Mouse (Mus musculus): ENCODE measurements around the gene Olfr1298. TPM values are rescaled to one million over a fixed set of nuclear protein-coding genes. Genes with fewer than 3 reads are reported as not detected.

Gene Olfr1298
- polyA plus RNA-seq (2015; fragmentation: Nextera tagmentation; extraction: Ambion mirVana): not detected in 2 replicates

DNA sequence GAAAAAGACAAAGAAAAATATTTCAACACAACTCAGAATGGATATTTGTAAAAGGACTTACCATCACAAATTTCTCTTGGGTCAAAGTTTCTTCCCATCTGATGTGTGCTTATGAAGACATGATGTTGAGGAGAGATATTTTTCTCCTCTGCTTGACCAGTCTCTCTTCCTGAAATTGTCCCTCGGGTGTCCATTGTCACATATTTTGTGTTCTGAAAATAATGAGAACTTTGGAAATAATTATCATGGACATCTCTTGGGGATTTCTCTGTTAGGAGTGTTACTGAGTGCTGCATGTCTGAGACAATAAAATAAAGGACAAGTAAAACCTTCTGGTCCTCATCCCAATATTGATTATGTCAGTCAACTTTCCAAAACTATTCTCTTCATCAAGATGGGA is at the start of gene Olfr1298:
Olfr1298 (minus strand) TSS at position 101 of the 400 bp plus-strand sequence.
- Histone ChIP-seq H3K9me3 (no peaks in the 10 kb centered on the region), H3K4me2 (replicated peaks) (no peak within 1 kb of the TSS), H3K27me3 (replicated peaks) (no peaks in the 10 kb centered on the region), H3K9ac (no peak within 1 kb of the TSS), H3K4me3 (replicated peaks) (no peak within 1 kb of the TSS), H3K36me3 (no peaks in the 10 kb centered on the region), H3K4me1 (replicated peaks) (no peaks in the 10 kb centered on the region), H3K27ac (no peak within 1 kb of the TSS)
- 76% methylated on average over 1 of the region's 1 CpGs for WGBS
- ATAC-seq: no peak

DNA sequence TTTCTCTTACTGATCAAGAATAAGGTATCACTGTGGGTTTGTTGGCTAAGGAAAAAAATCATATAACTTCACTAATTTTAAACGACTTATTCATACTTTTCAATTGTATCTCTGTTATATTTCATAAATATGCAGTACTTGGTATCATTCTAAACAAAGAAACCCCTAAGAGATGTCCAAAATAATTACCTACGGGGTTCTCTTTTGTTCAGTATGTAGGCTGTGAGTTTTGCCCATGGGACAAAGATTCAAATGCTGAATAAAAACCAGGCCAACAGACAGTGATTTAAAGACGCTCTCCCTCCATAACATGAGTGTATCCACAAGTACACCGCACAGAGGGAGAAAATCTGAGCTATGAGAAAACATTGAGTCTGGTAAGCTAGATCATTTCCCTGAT is 12.1 kb upstream of the Olfr1298 start, which contains the start of gene Olfr1299:
Olfr1299 (plus strand) TSS at position 301 of the 400 bp plus-strand sequence.
- H3K27me3 ChIP-seq (replicated peaks): no peaks in the 10 kb centered on the region
- ATAC-seq: no peak
- no peak within 1 kb of the TSS for H3K4me3 ChIP-seq (replicated peaks)
- H3K36me3 ChIP-seq: no peaks in the 10 kb centered on the region
- H3K9me3 ChIP-seq: no peaks in the 10 kb centered on the region
- H3K9ac ChIP-seq: no peak within 1 kb of the TSS
- no peaks in the 10 kb centered on the region for H3K4me1 ChIP-seq (replicated peaks)
- no peak within 1 kb of the TSS for H3K4me2 ChIP-seq (replicated peaks)
- WGBS: 81% methylated on average over 4 of the region's 4 CpGs
- no peak within 1 kb of the TSS for H3K27ac ChIP-seq

DNA sequence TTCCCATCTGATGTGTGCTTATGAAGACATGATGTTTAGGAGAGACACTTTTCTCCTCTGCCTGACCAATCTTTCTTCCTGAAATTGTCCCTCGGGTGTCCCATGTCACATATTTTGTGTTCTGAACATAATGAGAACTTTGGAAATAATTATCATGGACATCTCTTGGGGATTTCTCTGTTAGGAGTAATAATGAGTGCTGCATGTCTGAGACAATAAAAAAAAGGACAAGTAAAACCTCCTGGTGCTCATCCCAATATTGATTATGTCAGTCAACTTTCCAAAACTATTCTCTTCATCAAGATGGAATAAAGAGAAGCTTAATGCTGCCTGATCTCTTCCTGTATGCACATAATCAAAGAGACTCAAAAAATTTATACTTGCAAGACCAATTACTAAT is 22.6 kb downstream of the Olfr1298 start, which contains the start of gene Olfr1297:
Olfr1297 (minus strand) TSS at position 101 of the 400 bp plus-strand sequence.
- no peak within 1 kb of the TSS for H3K4me2 ChIP-seq (replicated peaks)
- no peaks in the 10 kb centered on the region for H3K9me3 ChIP-seq
- no peak within 1 kb of the TSS for H3K9ac ChIP-seq
- WGBS: 76% methylated on average over 1 of the region's 1 CpGs
- no peak within 1 kb of the TSS for H3K4me3 ChIP-seq (replicated peaks)
- no peaks in the 10 kb centered on the region for H3K4me1 ChIP-seq (replicated peaks)
- ATAC-seq: no peak
- H3K27me3 ChIP-seq (replicated peaks): no peaks in the 10 kb centered on the region
- no peak within 1 kb of the TSS for H3K27ac ChIP-seq
- H3K36me3 ChIP-seq: no peaks in the 10 kb centered on the region

Other genes starting within 250 kb of the Olfr1298 start
- not detected in 2 replicates for gene Olfr1286, start 226.1 kb downstream of the Olfr1298 start, polyA plus RNA-seq (2015; fragmentation: Nextera tagmentation; extraction: Ambion mirVana)
- not detected in 2 replicates for gene Olfr1287, start 200.1 kb downstream of the Olfr1298 start, polyA plus RNA-seq (2015; fragmentation: Nextera tagmentation; extraction: Ambion mirVana)
- not detected in 2 replicates for gene Olfr1288, start 175.1 kb downstream of the Olfr1298 start, polyA plus RNA-seq (2015; fragmentation: Nextera tagmentation; extraction: Ambion mirVana)
- gene Olfr1289, start 168.4 kb downstream of the Olfr1298 start, polyA plus RNA-seq (2015; fragmentation: Nextera tagmentation; extraction: Ambion mirVana): not detected in 2 replicates
- not detected in 2 replicates for gene Olfr1290, start 155.4 kb downstream of the Olfr1298 start, polyA plus RNA-seq (2015; fragmentation: Nextera tagmentation; extraction: Ambion mirVana)
- not detected in 2 replicates for gene Olfr1291-ps1, start 152.0 kb downstream of the Olfr1298 start, polyA plus RNA-seq (2015; fragmentation: Nextera tagmentation; extraction: Ambion mirVana)
- gene Olfr1293-ps, start 124.0 kb downstream of the Olfr1298 start, polyA plus RNA-seq (2015; fragmentation: Nextera tagmentation; extraction: Ambion mirVana): not detected in 2 replicates
- gene Olfr1294, start 108.9 kb downstream of the Olfr1298 start, polyA plus RNA-seq (2015; fragmentation: Nextera tagmentation; extraction: Ambion mirVana): not detected in 2 replicates
- gene Olfr1295, start 79.5 kb downstream of the Olfr1298 start, polyA plus RNA-seq (2015; fragmentation: Nextera tagmentation; extraction: Ambion mirVana): not detected in 2 replicates
- not detected in 2 replicates for gene Olfr1297, start 22.7 kb downstream of the Olfr1298 start, polyA plus RNA-seq (2015; fragmentation: Nextera tagmentation; extraction: Ambion mirVana)
- gene Olfr1299, start 12.2 kb upstream of the Olfr1298 start, polyA plus RNA-seq (2015; fragmentation: Nextera tagmentation; extraction: Ambion mirVana): not detected in 2 replicates
- not detected in 2 replicates for gene Olfr1301, start 101.8 kb upstream of the Olfr1298 start, polyA plus RNA-seq (2015; fragmentation: Nextera tagmentation; extraction: Ambion mirVana)
- gene Olfr1302, start 128.2 kb upstream of the Olfr1298 start, polyA plus RNA-seq (2015; fragmentation: Nextera tagmentation; extraction: Ambion mirVana): not detected in 2 replicates
- not detected in 2 replicates for gene Olfr1303, start 171.1 kb upstream of the Olfr1298 start, polyA plus RNA-seq (2015; fragmentation: Nextera tagmentation; extraction: Ambion mirVana)
- gene Olfr1305, start 227.9 kb upstream of the Olfr1298 start, polyA plus RNA-seq (2015; fragmentation: Nextera tagmentation; extraction: Ambion mirVana): not detected in 2 replicates

All from intestine, embryonic 15.5 days (tissue).